27 mouse cellular contexts compared by ENCODE assay signal in genomic region chr17:27652046-27652790, GRCm38 (mm10). TPM values are rescaled to one million over a fixed set of nuclear protein-coding genes. Genes with fewer than 3 reads are reported as not detected.
DNase-seq lines count a peak whose midpoint lies in the region; ATAC-seq lines count a peak whose summit lies in the region.
"Had no signal": no experiment of that assay in that cellular context is flagged by ENCODE, and none has a peak within 500 bp of the region (broad histone marks: within the 10 kb centered on the region; RNA-seq: fewer than 3 reads in every experiment).

No protein-coding gene starts in this region.

- intact Hi-C loops in left cerebral cortex, postnatal 10 days (cut with DNase I), result no loop called here

- DNase-seq in CD4-positive helper T cell, adult 2 months (ENCODE audit: low read depth, low spot score), result peak; percentile 54
- peak; percentile 68 for DNase-seq in CD4-positive, CD25-positive, alpha-beta regulatory T cell, adult 2 months (ENCODE audit: low read depth, low spot score)
- DNase-seq in naive thymus-derived CD4-positive, alpha-beta T cell, adult 2 months (ENCODE audit: low read depth), result peak; percentile 74
- no peak for DNase-seq in left cerebral cortex, postnatal 10 days (ENCODE audit: extremely low spot score in 1 of 2, low spot score in 2 of 2)
- DNase-seq in adipocyte (ENCODE audit: low spot score) (no peak), MN1 (ENCODE audit: low spot score) (no peak)
- DNase-seq in retina, postnatal 1 day, result no peak
- DNase-seq: cerebellum, adult 18-20 months; heart, adult 11 months; heart, postnatal 14 days; kidney, adult 18-20 months; kidney, postnatal 14 days; lung, adult 2 months; lung, postnatal 36 days; spleen, adult 18-20 months had no signal

- peak; percentile 33 for ATAC-seq in activated CD4-positive, CD25-positive, alpha-beta regulatory T cell, adult 4 months

RNA-seq across cellular contexts. Expression of gene Pacsin1, which starts 3.1 kb away (rescaled TPM):
- polyA plus RNA-seq in activated CD4-positive, CD25-positive, alpha-beta regulatory T cell, adult 4 months (2017; shearing (Covaris generic)), result 10 to 100 TPM; 26.9 to 41.1 TPM
- 100 to 1,000 TPM; 204 to 211 TPM for total RNA-seq in left cerebral cortex, postnatal 10 days (2021)
- total RNA-seq: liver, adult 2 months; monocyte, adult 5-6 weeks had no signal

RNA-seq across cellular contexts. Expression of gene Rps10, which starts 15.7 kb away (rescaled TPM):
- polyA plus RNA-seq in activated CD4-positive, CD25-positive, alpha-beta regulatory T cell, adult 4 months (2017; shearing (Covaris generic)), result 1,000 to 10,000 TPM; 1,853 to 2,245 TPM
- 100 to 1,000 TPM; 503 to 512 TPM for total RNA-seq in left cerebral cortex, postnatal 10 days (2021)

RNA-seq across cellular contexts. Expression of gene RPS10-NUDT3, which starts 17.2 kb away (rescaled TPM):
- polyA plus RNA-seq in activated CD4-positive, CD25-positive, alpha-beta regulatory T cell, adult 4 months (2017; shearing (Covaris generic)), result not detected
- not detected for total RNA-seq in left cerebral cortex, postnatal 10 days (2021)
- total RNA-seq: adrenal gland, postnatal 4 days; heart, postnatal 14 days; left cerebral cortex, adult 18-20 months; liver, adult 2 months; monocyte, adult 5-6 weeks had no signal
- polyA plus RNA-seq: forebrain, embryonic 11.5 days; heart, embryonic 12.5 days; hindbrain, embryonic 15.5 days; limb, embryonic 10.5 days; liver, adult 2 months; lung, adult 2 months; midbrain, embryonic 11.5 days; neural tube, embryonic 12.5 days; stomach, embryonic 15.5 days had no signal

RNA-seq across cellular contexts. Expression of gene Nudt3, which starts 28.9 kb away (rescaled TPM):
- 10 to 100 TPM; 34.7 to 38.1 TPM for polyA plus RNA-seq in activated CD4-positive, CD25-positive, alpha-beta regulatory T cell, adult 4 months (2017; shearing (Covaris generic))
- 100 to 1,000 TPM; 497 to 524 TPM for total RNA-seq in left cerebral cortex, postnatal 10 days (2021)

Comparison
In these comparisons a context has a peak if more than half of its experiments do, and no peak if none do; other contexts are left out.
1. DNase-seq: peak in CD4-positive helper T cell, adult 2 months (single experiment), CD4-positive, CD25-positive, alpha-beta regulatory T cell, adult 2 months (single experiment) and naive thymus-derived CD4-positive, alpha-beta T cell, adult 2 months (single experiment); none in left cerebral cortex, postnatal 10 days (0 of 2), adipocyte (single experiment), retina, postnatal 1 day (single experiment) and MN1 (single experiment).